Mouse (Mus musculus): ENCODE measurements around the gene Ubox5. TPM values are rescaled to one million over a fixed set of nuclear protein-coding genes. Genes with fewer than 3 reads are reported as not detected.
A peak's percentile ranks its signal among the peaks of the same experiment; 100 is the strongest.
"Not testable (repeated sequence)": the region's sequence is repeated elsewhere in the genome, so short reads cannot be mapped to it uniquely, and the experiment has no call there.

The Ubox5 gene
- polyA plus RNA-seq, 1 experiment = 3.6 TPM

DNA sequence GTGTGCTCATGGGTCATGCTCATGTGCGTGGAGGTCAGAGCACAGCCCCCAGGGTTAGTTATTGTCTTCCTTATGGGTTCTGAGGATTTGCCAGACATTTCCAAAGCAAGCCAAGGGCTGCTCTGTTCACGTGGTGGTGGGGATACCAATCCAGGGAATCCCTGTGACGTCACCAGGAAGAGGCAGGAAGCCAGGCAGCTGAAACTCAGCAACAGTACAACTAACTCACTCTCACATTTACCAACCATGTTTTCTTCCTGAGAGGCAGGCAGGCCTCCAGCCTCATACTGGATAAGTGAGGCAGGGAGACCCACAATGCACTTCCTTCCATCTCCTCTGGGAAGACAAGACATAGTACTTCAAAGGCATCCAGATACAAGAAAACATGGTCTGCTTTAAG is 31.4 kb downstream of the Ubox5 start:
- H3K27ac ChIP-seq (replicated peaks; ENCODE audit: low read depth, low read length) = no peak overlapping the region
- H3K4me3 ChIP-seq (ENCODE audit: insufficient read depth, low read depth, low read length) = no peak overlapping the region
- H3K4me1 ChIP-seq (ENCODE audit: control insufficient read depth, insufficient read depth, insufficient read length, low read length) = no peaks in the 10 kb centered on the region

DNA sequence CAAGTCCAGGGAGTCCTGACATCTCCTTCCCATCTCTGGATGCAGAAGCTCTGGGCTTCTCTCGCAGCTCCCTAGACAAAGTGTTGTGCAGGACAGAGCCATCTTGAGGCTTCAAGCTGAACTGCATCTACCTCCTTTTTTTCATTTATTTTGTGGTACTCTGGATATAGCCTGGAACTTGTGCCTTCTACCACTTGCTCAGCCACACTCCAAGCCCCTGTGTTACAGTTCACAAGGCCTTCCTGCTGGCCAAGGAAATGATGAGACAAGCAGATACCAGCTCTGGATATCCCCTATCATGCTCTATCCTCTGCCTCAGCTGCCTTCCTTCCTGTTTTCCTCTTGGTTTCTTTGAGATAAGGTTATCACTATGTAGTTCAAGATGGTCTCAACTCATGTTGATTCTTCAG is 32.2 kb downstream of the Ubox5 start:
- no peak overlapping the region for H3K27ac ChIP-seq (replicated peaks; ENCODE audit: low read depth, low read length)
- H3K4me3 ChIP-seq (ENCODE audit: insufficient read depth, low read depth, low read length) = no peak overlapping the region

DNA sequence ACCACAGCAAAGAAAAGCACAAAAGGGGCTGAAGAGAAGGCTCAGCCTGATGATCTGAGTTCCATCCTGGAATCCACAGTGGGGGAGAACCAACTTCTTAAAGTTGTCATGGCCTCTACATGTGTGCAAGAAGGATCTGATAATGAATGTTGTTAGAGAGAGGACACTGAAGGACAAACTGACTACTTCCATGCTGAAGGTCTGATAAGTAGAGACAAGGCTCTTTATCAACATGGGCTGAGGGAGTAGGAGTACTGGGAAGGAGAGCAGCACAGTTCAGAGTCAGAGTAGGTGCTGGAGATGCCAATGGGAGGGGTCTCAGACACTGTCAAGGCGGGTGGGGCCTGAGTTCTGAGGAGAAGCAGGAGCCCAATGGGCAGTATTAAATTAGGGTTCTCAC is 34.2 kb downstream of the Ubox5 start:
- Histone ChIP-seq H3K27ac (replicated peaks; ENCODE audit: low read depth, low read length) (no peak overlapping the region), H3K4me3 (ENCODE audit: insufficient read depth, low read depth, low read length) (no peak overlapping the region), H3K4me1 (ENCODE audit: control insufficient read depth, insufficient read depth, insufficient read length, low read length) (no peaks in the 10 kb centered on the region)

More for the DNA sequence above, 32.2 kb downstream of the Ubox5 start:
- H3K4me1 ChIP-seq (ENCODE audit: control insufficient read depth, insufficient read depth, insufficient read length, low read length) = no peaks in the 10 kb centered on the region

DNA sequence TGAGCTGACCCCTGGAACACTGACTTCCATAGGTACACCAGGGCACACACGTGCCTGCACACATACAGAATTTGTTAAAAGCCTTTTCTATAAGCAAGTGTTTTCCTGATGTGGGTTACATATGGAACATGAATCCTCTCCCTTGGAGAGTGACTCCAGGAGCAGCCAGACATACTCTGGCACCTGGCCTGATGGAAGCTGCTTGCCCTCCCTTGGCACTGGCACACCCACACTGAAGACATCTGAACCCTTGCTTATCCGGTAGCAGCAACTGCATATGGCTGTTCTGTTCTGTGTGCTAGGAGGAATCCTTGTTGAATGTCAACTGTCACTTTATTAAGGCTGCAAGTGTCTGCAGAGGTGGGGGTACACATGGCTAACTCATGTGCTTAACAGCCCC is 38.8 kb downstream of the Ubox5 start:
- Histone ChIP-seq H3K4me3 (ENCODE audit: insufficient read depth, low read depth, low read length) (no peak overlapping the region), H3K27ac (replicated peaks; ENCODE audit: low read depth, low read length) (no peak overlapping the region), H3K4me1 (ENCODE audit: control insufficient read depth, insufficient read depth, insufficient read length, low read length) (no peaks in the 10 kb centered on the region)

DNA sequence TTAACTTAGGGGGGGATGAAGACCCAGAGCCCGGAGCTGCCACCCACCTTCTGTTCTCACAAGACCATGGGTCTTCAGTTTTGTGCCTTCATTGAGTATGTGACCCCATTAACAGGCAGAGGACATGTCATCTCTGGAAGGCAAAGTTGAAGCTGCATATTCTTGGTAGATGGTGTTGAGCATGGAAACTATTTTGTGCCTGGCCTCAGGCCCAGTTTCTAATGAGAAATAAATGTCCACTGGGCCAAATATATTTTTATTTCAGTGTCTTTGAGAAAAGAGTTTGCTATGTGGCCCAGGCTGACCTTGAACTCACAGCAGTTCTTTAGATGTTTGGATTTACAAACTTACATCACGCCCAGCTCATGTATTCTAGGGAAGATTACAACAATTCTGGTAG is 40.1 kb downstream of the Ubox5 start:
- no peak overlapping the region for H3K27ac ChIP-seq (replicated peaks; ENCODE audit: low read depth, low read length)

DNA sequence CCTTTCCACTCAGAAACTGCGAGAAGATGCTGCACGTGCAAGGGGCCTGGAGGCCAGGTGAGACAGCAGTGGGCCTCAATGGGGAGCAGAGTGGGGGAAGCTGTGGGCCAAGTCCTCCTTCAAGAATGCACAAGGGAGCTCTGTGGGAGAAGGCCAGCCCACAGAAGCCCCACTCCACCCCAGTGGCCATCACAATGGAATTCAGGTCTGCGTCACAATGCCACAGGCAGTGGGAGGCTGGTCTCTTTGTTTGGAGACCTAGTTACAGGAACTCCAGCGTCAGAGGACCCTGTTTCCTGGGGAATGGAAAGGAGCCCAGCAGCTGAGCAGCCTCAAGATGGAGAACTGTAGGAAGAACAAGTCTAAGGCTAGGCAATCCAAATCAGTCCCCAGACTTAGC is 40.7 kb downstream of the Ubox5 start:
- Histone ChIP-seq H3K27ac (replicated peaks; ENCODE audit: low read depth, low read length) (no peak overlapping the region), H3K4me1 (ENCODE audit: control insufficient read depth, insufficient read depth, insufficient read length, low read length) (no peaks in the 10 kb centered on the region), H3K4me3 (ENCODE audit: insufficient read depth, low read depth, low read length) (no peak overlapping the region)

More for the DNA sequence above, 40.1 kb downstream of the Ubox5 start:
- Histone ChIP-seq H3K4me3 (ENCODE audit: insufficient read depth, low read depth, low read length) (no peak overlapping the region), H3K4me1 (ENCODE audit: control insufficient read depth, insufficient read depth, insufficient read length, low read length) (no peaks in the 10 kb centered on the region)

DNA sequence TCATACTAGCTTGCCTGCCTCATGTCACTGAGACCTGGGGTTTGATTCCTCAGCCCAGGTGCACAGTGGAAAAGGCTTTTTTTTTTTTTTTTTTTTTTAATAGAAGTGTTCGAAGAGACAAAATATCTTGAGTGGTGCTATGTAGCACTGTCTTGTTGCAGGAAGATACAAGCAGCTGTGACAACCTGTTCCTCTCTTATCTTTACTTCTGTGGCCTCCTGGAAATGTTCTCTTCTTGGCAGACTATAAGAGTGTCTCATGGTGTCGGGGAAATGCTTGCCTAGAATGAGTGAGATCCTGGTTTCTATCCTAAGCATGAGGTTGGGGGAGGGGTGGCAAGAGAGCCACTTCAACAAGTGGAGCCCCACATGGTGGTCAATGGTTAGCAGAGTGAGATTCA is 41.5 kb downstream of the Ubox5 start:
- H3K4me3 ChIP-seq (ENCODE audit: insufficient read depth, low read depth, low read length) = no peak overlapping the region
- H3K27ac ChIP-seq (replicated peaks; ENCODE audit: low read depth, low read length) = no peak overlapping the region
- H3K4me1 ChIP-seq (ENCODE audit: control insufficient read depth, insufficient read depth, insufficient read length, low read length) = no peaks in the 10 kb centered on the region

DNA sequence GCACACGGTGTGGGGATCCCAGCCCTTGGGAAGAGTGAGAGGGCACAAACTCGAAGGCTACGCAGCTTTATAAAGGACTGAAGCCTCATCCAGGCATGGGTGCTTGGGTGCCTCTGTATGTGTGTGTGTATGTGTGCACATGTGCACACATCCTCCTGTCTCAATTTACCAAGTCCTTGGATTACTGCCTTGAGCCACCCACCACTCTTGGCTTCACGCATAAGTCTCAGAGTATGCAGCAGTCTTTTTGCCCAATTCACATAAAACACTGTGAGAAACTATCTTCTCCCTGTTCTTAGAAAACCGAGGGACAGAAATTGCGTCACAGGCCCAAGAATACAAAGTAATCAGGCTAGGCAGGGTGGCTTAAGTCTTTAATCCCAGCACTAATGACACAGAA is 43.8 kb downstream of the Ubox5 start:
- Histone ChIP-seq H3K4me1 (ENCODE audit: control insufficient read depth, insufficient read depth, insufficient read length, low read length) (no peaks in the 10 kb centered on the region), H3K4me3 (ENCODE audit: insufficient read depth, low read depth, low read length) (no peak overlapping the region), H3K27ac (replicated peaks; ENCODE audit: low read depth, low read length) (no peak overlapping the region)

DNA sequence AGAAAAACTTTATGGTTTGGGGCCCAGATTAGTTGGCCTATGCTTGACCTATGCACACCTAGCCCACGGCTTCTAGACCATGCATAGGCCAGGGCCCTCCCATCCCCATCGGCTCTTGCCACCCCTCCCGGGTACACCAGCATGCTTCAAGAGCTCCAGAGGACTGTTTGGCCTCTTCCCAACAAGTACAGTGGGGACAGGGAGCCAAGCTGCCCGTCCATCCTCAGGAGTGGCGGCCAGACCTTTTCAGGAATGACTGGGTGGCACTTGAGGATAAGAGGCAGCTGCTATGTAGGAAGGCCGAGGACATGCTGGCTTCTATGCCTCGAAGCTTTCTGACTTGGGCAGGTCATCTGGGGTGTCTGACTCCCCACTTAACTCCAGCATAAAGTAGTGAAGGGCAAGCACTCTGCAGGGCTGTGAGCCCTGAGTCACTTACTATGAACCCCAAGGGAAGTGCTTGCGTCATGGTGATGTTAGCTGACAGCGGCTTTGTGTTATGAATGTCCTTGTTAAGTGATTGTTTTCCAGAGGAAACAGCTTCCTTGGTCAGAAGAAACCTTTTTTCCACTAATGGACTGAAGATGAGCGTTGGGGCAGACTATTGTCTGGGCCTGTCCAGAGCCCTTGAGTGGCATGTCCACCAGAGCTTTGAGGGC is 45.8 kb downstream of the Ubox5 start:
- no peaks in the 10 kb centered on the region for H3K4me1 ChIP-seq (ENCODE audit: control insufficient read depth, insufficient read depth, insufficient read length, low read length)
- no peak overlapping the region for H3K27ac ChIP-seq (replicated peaks; ENCODE audit: low read depth, low read length)
- no peak overlapping the region for H3K4me3 ChIP-seq (ENCODE audit: insufficient read depth, low read depth, low read length)

DNA sequence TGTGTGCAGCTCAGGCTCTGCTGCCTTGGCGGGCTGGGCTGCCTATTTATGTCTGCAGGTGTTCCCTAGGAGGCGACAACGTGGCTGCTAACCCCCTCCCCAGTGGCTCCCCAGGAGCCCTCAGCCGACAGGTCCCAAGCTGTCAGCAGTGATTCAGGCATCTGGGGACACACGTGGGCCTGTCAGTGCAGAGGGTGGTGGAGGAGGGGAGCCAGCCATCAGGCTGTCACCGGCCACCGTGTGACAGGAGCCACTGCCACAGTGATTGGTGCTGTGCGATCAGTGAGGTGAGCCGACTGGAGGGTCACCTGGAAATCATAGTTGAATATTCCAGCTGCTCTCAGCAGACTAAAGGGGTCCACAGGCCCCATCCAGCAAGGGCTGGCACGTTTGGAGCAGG is 47.3 kb downstream of the Ubox5 start, which contains the start of gene Avp:
Gene Avp, minus strand, starts transcription at position 3 of the 400 bp plus-strand sequence.
- Histone ChIP-seq H3K4me1 (ENCODE audit: control insufficient read depth, insufficient read depth, insufficient read length, low read length) (no peaks in the 10 kb centered on the region), H3K4me3 (ENCODE audit: insufficient read depth, low read depth, low read length) (no peak within 1 kb of the TSS), H3K27ac (replicated peaks; ENCODE audit: low read depth, low read length) (no peak within 1 kb of the TSS)

DNA sequence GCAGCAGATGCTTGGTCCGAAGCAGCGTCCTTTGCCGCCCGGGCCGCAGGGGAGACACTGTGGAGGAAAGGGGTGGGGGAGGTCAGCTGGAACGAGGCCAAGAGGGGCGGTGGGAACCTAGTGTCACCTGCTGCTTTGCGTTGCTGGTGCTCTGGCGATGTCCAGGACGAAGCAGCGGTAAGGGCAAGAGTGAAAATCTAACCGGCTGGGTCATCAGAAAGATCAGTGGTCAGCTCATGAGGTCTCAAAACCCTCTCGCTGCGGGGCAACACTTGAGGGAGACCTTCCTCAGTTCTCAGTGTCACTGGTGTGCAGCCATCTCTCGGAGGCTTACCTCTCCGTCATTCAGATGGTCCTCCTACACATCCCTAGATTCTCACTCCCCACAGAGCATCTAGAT is 48.6 kb downstream of the Ubox5 start:
- H3K4me3 ChIP-seq (ENCODE audit: insufficient read depth, low read depth, low read length) = no peak overlapping the region
- H3K4me1 ChIP-seq (ENCODE audit: control insufficient read depth, insufficient read depth, insufficient read length, low read length) = no peaks in the 10 kb centered on the region
- H3K27ac ChIP-seq (replicated peaks; ENCODE audit: low read depth, low read length) = no peak overlapping the region

DNA sequence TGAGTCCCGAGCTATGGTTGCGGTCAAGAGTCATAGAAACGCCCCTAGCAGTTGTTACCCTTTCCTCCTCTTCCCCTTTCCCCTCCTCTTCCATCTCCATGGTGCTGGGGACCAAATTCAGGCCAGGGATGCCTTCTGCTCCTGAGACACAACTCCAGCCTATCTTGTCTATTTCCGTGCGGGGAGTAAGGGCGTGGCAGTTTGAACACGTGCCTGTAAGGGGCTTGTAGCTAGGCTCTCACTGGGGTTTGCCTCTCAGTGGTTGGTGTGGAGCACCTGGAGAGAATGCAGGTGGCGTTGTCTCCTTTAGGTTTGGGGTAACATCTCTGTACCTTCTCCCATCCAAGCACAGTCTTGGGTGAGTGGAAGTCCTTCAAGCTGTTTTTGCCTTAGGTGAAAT is 50.0 kb downstream of the Ubox5 start:
- no peak overlapping the region for H3K27ac ChIP-seq (replicated peaks; ENCODE audit: low read depth, low read length)
- no peaks in the 10 kb centered on the region for H3K4me1 ChIP-seq (ENCODE audit: control insufficient read depth, insufficient read depth, insufficient read length, low read length)
- no peak overlapping the region for H3K4me3 ChIP-seq (ENCODE audit: insufficient read depth, low read depth, low read length)

DNA sequence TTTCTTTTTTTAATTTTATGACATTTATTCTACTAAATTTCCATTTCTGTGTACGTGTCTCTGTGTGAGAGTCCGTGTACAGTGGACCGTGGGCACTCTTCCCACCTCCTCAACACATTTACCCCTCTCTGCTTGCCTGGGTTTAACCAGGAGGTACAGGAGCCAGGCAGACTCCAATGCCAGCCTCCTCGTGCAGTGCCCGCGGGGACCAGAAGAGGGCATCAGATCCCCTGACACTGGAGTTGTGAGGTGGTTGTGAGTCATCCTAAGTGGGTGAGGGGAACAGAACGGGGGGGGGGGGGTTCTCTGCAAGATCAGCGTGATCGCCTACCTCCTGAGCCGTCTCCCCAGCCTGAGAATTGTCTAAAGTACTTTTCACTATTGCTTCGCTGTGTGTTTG is 51.7 kb downstream of the Ubox5 start:
- H3K4me1 ChIP-seq (ENCODE audit: control insufficient read depth, insufficient read depth, insufficient read length, low read length) = no peaks in the 10 kb centered on the region
- H3K4me3 ChIP-seq (ENCODE audit: insufficient read depth, low read depth, low read length) = no peak overlapping the region
- H3K27ac ChIP-seq (replicated peaks; ENCODE audit: low read depth, low read length) = no peak overlapping the region

DNA sequence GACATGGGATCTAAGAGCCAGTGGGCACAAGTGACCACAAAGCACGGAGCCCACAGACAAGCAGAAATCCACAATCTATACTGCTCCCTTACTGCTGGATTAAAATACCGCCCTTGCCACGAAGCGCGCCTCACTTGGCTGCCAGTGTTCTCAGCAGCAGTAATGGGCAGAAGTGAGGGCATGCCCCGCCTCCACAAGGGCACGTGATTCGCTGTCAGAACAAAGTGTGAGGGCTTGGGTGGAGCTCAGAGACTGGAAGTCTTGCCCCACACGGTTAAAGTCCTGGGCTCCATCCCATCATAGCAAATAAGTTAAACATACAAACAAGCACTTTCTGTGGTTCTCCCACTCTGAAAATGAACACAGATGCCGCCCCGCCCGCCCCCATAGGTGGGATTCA is 52.2 kb downstream of the Ubox5 start:
- H3K4me3 ChIP-seq (ENCODE audit: insufficient read depth, low read depth, low read length) = 0 out of 2 replicates have a peak overlapping the region, but pooled peaks have one; percentile 2

DNA sequence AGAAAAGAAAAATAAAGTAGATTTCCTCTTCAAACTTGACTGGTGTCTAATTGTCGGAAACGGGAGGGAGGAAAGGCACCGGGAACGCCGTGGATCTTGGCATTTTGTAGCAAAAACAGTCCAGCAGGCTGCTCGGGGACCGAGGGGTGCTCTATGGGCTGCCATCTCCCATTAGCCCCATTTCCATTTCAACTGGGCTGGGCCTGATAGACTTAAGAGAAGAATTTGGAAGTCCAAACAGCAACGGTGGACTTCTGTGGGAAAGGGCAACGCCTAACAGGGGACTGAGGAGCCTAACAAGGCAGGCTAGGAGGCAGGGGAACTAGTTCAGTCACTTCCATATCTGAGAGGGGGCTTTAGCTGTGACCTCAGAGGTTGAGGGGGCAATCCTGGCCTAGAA is 52.8 kb downstream of the Ubox5 start:
- Histone ChIP-seq H3K27ac (replicated peaks; ENCODE audit: low read depth, low read length) (no peak overlapping the region), H3K4me1 (ENCODE audit: control insufficient read depth, insufficient read depth, insufficient read length, low read length) (no peaks in the 10 kb centered on the region), H3K4me3 (ENCODE audit: insufficient read depth, low read depth, low read length) (0 out of 2 replicates have a peak overlapping the region, but pooled peaks have one; percentile 2)

More for the DNA sequence above, 52.2 kb downstream of the Ubox5 start:
- Histone ChIP-seq H3K4me1 (ENCODE audit: control insufficient read depth, insufficient read depth, insufficient read length, low read length) (no peaks in the 10 kb centered on the region), H3K27ac (replicated peaks; ENCODE audit: low read depth, low read length) (no peak overlapping the region)

DNA sequence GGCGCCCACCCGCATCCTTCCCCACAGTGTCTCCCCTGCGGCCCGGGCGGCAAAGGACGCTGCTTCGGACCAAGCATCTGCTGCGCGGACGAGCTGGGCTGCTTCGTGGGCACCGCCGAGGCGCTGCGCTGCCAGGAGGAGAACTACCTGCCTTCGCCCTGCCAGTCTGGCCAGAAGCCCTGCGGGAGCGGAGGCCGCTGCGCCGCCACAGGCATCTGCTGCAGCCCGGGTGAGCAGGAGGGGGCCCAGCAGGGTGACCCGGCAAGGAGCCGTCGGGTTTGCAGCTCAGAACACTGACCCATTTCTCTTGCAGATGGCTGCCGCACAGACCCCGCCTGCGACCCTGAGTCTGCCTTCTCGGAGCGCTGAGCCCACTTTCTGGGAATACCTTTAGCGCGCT is 53.3 kb downstream of the Ubox5 start:
- H3K4me1 ChIP-seq (ENCODE audit: control insufficient read depth, insufficient read depth, insufficient read length, low read length); H3K27ac ChIP-seq (replicated peaks; ENCODE audit: low read depth, low read length): not testable (repeated sequence)
- peak overlapping the region; percentile 22; the same call in 1 of the 2 replicates for H3K4me3 ChIP-seq (ENCODE audit: insufficient read depth, low read depth, low read length)

Measured in brown adipose tissue, adult 24 weeks (tissue).